8 mouse cellular contexts compared by ENCODE assay signal in genomic region chr4:150401830-150402607, GRCm38 (mm10).
A peak's percentile ranks its signal among the peaks of the same experiment; 100 is the strongest.
DNase-seq lines count a peak whose midpoint lies in the region.

No protein-coding gene starts in this region.

- whole genome bisulfite sequencing in large intestine, adult 2 months: 8% methylated on average over 13 of the region's 13 CpGs

- DNase-seq in heart, adult 18-20 months: peak; percentile 44 to 45
- DNase-seq in heart, adult 9 months (ENCODE audit: low spot score in 2 of 2): no peak
- DNase-seq in thymus, postnatal 25 days: peak; percentile 14
- no peak for DNase-seq in thymus, adult 18-20 months
- peak; percentile 61 for DNase-seq in large intestine, adult 2 months (ENCODE audit: low read depth, low spot score)
- DNase-seq in testis, postnatal 14 days (ENCODE audit: low spot score): peak; percentile 29
- DNase-seq in gastrocnemius, postnatal 4 days (ENCODE audit: low spot score in 2 of 2): no peak
- DNase-seq in retina, postnatal 1 day: no peak

Comparison
In these comparisons a context has a peak if more than half of its experiments do, and no peak if none do; other contexts are left out.
1. DNase-seq: peak in heart, adult 18-20 months (2 of 2), thymus, postnatal 25 days (single experiment), large intestine, adult 2 months (single experiment) and testis, postnatal 14 days (single experiment); none in heart, adult 9 months (0 of 2), thymus, adult 18-20 months (0 of 2), gastrocnemius, postnatal 4 days (0 of 2) and retina, postnatal 1 day (single experiment).